Mouse (Mus musculus): ENCODE results near the gene Pga5. TPM values are rescaled to one million over a fixed set of nuclear protein-coding genes. Genes with fewer than 3 reads are reported as not detected.

Gene Pga5
- polyA plus RNA-seq, 1 experiment = 2.9 TPM

DNA sequence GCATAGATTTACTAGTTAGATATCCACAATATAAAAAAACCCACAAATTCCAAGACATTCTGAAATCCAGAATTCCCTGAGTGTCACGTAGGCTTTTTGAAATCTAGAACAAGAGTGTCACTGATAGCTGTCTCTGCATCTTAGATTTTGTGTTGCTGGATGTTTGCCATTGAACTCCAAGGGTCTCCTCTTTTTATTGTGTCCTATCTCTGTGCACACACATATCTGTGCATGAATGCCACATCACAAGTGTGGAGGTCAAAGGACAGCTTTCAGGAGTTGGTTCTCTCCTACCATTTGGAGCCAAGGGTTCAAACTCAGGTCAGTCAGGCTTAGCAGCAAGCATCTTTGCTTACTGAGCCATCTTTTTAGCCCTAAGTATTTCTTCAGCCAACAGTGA lies 30.0 kb upstream of the Pga5 start:
- H3K9me3 ChIP-seq (replicated peaks; ENCODE audit: control insufficient read depth, insufficient read depth, low read length, poor library complexity, severe bottlenecking) = no peaks in the 10 kb centered on the region
- H3K9ac ChIP-seq (ENCODE audit: low read depth, poor library complexity, severe bottlenecking) = no peak overlapping the region
- H3K4me3 ChIP-seq (ENCODE audit: low read depth, low read length) = no peak overlapping the region
- H3K36me3 ChIP-seq (ENCODE audit: control insufficient read depth, insufficient read depth, low read length, poor library complexity, severe bottlenecking) = no peaks in the 10 kb centered on the region; the same call in 1 of the 2 replicates
- no peaks in the 10 kb centered on the region for H3K27me3 ChIP-seq (ENCODE audit: control insufficient read depth, insufficient read depth, low read length, poor library complexity, severe bottlenecking)
- TF ChIP-seq POLR2A (IDR thresholded peaks at IDR 0.05; ENCODE audit: insufficient read depth, low read length) (no peak), CTCF (IDR thresholded peaks at IDR 0.05; ENCODE audit: low read depth, low read length) (no peak), EP300 (IDR thresholded peaks at IDR 0.05; ENCODE audit: insufficient read depth, low read depth, low read length) (no peak)
- H3K27ac ChIP-seq (ENCODE audit: insufficient read depth, low read length) = no peak overlapping the region
- no peaks in the 10 kb centered on the region for H3K4me1 ChIP-seq (ENCODE audit: control insufficient read depth, insufficient read depth, low read length)

DNA sequence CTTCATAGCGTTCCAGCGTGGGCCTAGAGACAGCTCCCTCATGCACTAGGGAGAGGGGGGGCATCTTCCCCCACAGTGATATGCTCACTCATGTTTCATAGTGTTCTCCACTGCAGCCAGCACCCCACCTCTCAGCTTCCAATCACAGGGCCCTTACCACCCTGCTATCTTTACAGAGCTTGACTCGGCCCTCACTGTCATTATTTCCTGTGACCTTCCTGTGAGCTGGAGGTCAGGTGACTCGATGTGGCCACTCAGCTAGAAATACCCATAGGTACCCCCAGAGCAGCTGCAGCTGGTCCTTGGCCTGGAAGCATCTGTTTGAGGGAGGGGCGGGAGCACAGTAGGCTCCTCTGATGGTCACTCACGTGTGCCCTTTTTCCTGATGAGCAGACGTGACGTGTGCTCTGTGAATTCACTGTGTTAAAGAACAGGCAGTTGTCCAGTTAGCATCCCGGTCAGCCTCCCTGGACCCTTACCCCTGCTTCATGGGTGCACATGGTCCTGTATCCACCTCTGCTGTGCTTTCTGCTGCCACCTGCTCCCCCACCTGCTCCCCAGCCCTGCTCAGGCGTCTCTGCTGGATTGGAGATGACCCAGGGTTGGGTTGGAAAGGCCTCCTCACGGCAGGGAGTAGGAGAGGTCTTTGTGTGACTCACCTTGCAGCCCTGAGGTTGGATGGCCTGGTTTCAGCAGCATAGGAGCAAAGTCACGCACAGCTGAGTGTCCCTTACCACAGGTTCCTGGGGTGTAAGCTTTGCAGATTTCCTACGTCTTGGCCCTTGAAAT lies 29.4 kb upstream of the Pga5 start:
- no peak overlapping the region for H3K4me3 ChIP-seq (ENCODE audit: low read depth, low read length)
- no peaks in the 10 kb centered on the region; the same call in 1 of the 2 replicates for H3K36me3 ChIP-seq (ENCODE audit: control insufficient read depth, insufficient read depth, low read length, poor library complexity, severe bottlenecking)
- no peaks in the 10 kb centered on the region for H3K9me3 ChIP-seq (replicated peaks; ENCODE audit: control insufficient read depth, insufficient read depth, low read length, poor library complexity, severe bottlenecking)
- H3K9ac ChIP-seq (ENCODE audit: low read depth, poor library complexity, severe bottlenecking) = no peak overlapping the region
- H3K27me3 ChIP-seq (ENCODE audit: control insufficient read depth, insufficient read depth, low read length, poor library complexity, severe bottlenecking) = no peaks in the 10 kb centered on the region
- TF ChIP-seq POLR2A (IDR thresholded peaks at IDR 0.05; ENCODE audit: insufficient read depth, low read length) (no peak), CTCF (IDR thresholded peaks at IDR 0.05; ENCODE audit: low read depth, low read length) (no peak), EP300 (IDR thresholded peaks at IDR 0.05; ENCODE audit: insufficient read depth, low read depth, low read length) (no peak)
- H3K27ac ChIP-seq (ENCODE audit: insufficient read depth, low read length) = no peak overlapping the region
- no peaks in the 10 kb centered on the region for H3K4me1 ChIP-seq (ENCODE audit: control insufficient read depth, insufficient read depth, low read length)

DNA sequence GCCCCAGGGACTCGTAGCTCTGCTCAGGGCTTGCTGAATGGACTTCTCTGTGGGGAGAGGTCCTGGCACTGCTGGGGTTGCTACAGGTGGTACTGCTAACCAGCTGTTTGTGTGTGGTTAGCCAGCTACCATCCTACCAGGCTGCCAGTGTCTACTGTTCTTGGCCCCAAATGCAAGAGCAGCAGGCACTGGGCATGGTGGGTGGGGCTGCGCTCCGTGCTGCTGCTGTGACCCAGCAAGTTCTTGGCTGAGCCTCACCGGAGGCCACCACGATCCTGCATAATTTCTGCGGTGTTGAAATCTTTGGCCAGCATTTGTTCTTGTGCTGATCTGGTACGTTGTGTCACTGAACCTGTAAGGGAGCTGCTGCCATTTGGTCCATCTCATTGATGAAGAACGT lies 25.6 kb upstream of the Pga5 start:
- H3K4me3 ChIP-seq (ENCODE audit: low read depth, low read length) = no peak overlapping the region
- no peaks in the 10 kb centered on the region for H3K9me3 ChIP-seq (replicated peaks; ENCODE audit: control insufficient read depth, insufficient read depth, low read length, poor library complexity, severe bottlenecking)
- H3K27ac ChIP-seq (ENCODE audit: insufficient read depth, low read length) = no peak overlapping the region
- no peak overlapping the region for H3K9ac ChIP-seq (ENCODE audit: low read depth, poor library complexity, severe bottlenecking)
- H3K27me3 ChIP-seq (ENCODE audit: control insufficient read depth, insufficient read depth, low read length, poor library complexity, severe bottlenecking) = no peaks in the 10 kb centered on the region
- H3K4me1 ChIP-seq (ENCODE audit: control insufficient read depth, insufficient read depth, low read length) = no peaks in the 10 kb centered on the region
- no peak for TF ChIP-seq EP300 (IDR thresholded peaks at IDR 0.05; ENCODE audit: insufficient read depth, low read depth, low read length)
- no peak for TF ChIP-seq POLR2A (IDR thresholded peaks at IDR 0.05; ENCODE audit: insufficient read depth, low read length)
- no peak for TF ChIP-seq CTCF (IDR thresholded peaks at IDR 0.05; ENCODE audit: low read depth, low read length)
- no peaks in the 10 kb centered on the region for H3K36me3 ChIP-seq (ENCODE audit: control insufficient read depth, insufficient read depth, low read length, poor library complexity, severe bottlenecking)

DNA sequence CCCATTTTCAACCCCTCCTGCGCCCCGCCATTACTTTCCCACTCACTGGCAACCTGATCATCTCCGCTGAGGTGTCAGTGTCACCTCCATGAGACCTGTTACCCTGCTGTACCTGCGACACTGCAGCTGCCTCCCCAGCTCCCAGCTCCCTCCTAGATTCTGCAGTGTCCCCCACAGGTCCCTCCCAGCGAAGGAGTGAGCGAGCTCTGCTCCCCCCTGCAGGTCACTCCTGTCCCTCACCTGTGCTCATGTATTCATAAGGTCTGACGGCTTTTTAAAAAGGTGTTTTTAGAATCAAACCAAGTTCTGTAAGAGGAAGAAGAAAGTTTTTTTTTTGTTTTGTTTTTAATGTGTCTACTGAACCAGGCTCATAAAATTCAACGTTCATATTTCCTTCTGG lies 24.3 kb upstream of the Pga5 start:
- H3K36me3 ChIP-seq (ENCODE audit: control insufficient read depth, insufficient read depth, low read length, poor library complexity, severe bottlenecking) = no peaks in the 10 kb centered on the region
- no peak overlapping the region for H3K9ac ChIP-seq (ENCODE audit: low read depth, poor library complexity, severe bottlenecking)
- peaks cover 2% of the 10 kb centered on the region for H3K4me1 ChIP-seq (ENCODE audit: control insufficient read depth, insufficient read depth, low read length)
- H3K27ac ChIP-seq (ENCODE audit: insufficient read depth, low read length) = no peak overlapping the region
- no peaks in the 10 kb centered on the region for H3K27me3 ChIP-seq (ENCODE audit: control insufficient read depth, insufficient read depth, low read length, poor library complexity, severe bottlenecking)
- TF ChIP-seq EP300 (IDR thresholded peaks at IDR 0.05; ENCODE audit: insufficient read depth, low read depth, low read length) (no peak), CTCF (IDR thresholded peaks at IDR 0.05; ENCODE audit: low read depth, low read length) (peak; percentile 23)
- H3K9me3 ChIP-seq (replicated peaks; ENCODE audit: control insufficient read depth, insufficient read depth, low read length, poor library complexity, severe bottlenecking) = no peaks in the 10 kb centered on the region
- no peak overlapping the region for H3K4me3 ChIP-seq (ENCODE audit: low read depth, low read length)

DNA sequence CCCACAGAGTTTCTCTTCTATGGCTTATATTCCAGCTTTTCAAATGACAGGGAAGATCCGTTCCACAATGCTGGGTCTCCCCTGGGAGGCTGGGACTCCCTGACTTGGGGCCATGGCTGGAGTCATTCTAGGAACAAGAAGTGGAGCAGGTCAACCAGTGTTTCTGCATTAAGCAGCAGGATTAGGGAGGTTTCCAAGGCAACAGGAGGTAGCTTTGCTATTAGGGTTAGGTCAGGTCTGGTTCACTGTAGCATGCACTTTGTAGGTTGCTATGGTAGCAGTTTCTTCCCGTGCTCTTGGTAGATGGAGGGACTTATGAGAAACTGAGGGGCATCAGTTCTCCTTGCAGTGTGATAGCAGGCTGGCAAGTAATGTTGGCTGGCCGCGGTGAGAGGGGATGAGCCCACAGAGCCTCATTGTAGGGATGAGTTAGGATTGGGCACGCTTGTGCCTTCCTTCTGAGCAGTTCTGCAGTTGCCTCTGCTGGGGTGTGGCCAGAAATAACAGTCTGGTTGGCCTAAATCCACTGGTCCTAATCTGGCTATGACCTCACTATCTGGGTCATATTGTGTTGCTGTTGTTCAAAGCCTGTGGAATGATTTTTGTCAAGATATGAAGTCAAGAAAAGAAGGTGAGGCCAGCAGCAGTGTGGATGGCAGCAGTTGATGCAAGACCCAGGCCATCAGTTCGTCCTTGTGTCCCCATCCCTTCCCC lies 23.3 kb upstream of the Pga5 start:
- H3K9me3 ChIP-seq (replicated peaks; ENCODE audit: control insufficient read depth, insufficient read depth, low read length, poor library complexity, severe bottlenecking) = no peaks in the 10 kb centered on the region
- no peaks in the 10 kb centered on the region for H3K27me3 ChIP-seq (ENCODE audit: control insufficient read depth, insufficient read depth, low read length, poor library complexity, severe bottlenecking)
- H3K4me1 ChIP-seq (ENCODE audit: control insufficient read depth, insufficient read depth, low read length) = peaks cover 2% of the 10 kb centered on the region
- H3K4me3 ChIP-seq (ENCODE audit: low read depth, low read length) = no peak overlapping the region
- H3K36me3 ChIP-seq (ENCODE audit: control insufficient read depth, insufficient read depth, low read length, poor library complexity, severe bottlenecking) = no peaks in the 10 kb centered on the region
- TF ChIP-seq EP300 (IDR thresholded peaks at IDR 0.05; ENCODE audit: insufficient read depth, low read depth, low read length) (no peak), POLR2A (IDR thresholded peaks at IDR 0.05; ENCODE audit: insufficient read depth, low read length) (no peak), CTCF (IDR thresholded peaks at IDR 0.05; ENCODE audit: low read depth, low read length) (no peak)
- H3K27ac ChIP-seq (ENCODE audit: insufficient read depth, low read length) = no peak overlapping the region
- H3K9ac ChIP-seq (ENCODE audit: low read depth, poor library complexity, severe bottlenecking) = no peak overlapping the region

DNA sequence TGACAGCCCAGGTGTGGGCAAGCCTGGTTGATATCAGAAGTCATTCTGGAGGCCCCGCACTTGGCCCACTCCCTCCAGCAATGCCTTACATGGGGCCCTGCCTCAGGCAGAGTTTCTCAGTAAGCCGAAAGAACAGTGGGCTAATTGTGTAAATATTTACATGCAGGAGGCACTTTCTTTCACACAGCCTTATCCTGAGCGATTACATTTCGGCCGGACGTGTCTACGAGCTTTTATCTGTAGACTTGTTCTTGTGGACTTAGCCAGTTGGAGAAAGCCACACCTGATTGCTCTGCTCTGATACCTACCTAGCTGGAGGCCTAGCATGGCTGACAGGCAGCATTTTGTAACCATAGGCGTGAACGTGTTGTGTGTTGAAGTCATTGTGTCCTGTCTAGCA lies 22.0 kb upstream of the Pga5 start:
- no peaks in the 10 kb centered on the region for H3K9me3 ChIP-seq (replicated peaks; ENCODE audit: control insufficient read depth, insufficient read depth, low read length, poor library complexity, severe bottlenecking)
- H3K4me1 ChIP-seq (ENCODE audit: control insufficient read depth, insufficient read depth, low read length) = peaks cover 2% of the 10 kb centered on the region
- H3K36me3 ChIP-seq (ENCODE audit: control insufficient read depth, insufficient read depth, low read length, poor library complexity, severe bottlenecking) = no peaks in the 10 kb centered on the region
- TF ChIP-seq EP300 (IDR thresholded peaks at IDR 0.05; ENCODE audit: insufficient read depth, low read depth, low read length) (no peak), CTCF (IDR thresholded peaks at IDR 0.05; ENCODE audit: low read depth, low read length) (no peak), POLR2A (IDR thresholded peaks at IDR 0.05; ENCODE audit: insufficient read depth, low read length) (no peak)
- no peak overlapping the region for H3K9ac ChIP-seq (ENCODE audit: low read depth, poor library complexity, severe bottlenecking)
- no peaks in the 10 kb centered on the region for H3K27me3 ChIP-seq (ENCODE audit: control insufficient read depth, insufficient read depth, low read length, poor library complexity, severe bottlenecking)
- no peak overlapping the region for H3K4me3 ChIP-seq (ENCODE audit: low read depth, low read length)
- H3K27ac ChIP-seq (ENCODE audit: insufficient read depth, low read length) = no peak overlapping the region
